Comparison of ENCODE assay signal across 15 mouse cellular contexts in the genomic region with DNA sequence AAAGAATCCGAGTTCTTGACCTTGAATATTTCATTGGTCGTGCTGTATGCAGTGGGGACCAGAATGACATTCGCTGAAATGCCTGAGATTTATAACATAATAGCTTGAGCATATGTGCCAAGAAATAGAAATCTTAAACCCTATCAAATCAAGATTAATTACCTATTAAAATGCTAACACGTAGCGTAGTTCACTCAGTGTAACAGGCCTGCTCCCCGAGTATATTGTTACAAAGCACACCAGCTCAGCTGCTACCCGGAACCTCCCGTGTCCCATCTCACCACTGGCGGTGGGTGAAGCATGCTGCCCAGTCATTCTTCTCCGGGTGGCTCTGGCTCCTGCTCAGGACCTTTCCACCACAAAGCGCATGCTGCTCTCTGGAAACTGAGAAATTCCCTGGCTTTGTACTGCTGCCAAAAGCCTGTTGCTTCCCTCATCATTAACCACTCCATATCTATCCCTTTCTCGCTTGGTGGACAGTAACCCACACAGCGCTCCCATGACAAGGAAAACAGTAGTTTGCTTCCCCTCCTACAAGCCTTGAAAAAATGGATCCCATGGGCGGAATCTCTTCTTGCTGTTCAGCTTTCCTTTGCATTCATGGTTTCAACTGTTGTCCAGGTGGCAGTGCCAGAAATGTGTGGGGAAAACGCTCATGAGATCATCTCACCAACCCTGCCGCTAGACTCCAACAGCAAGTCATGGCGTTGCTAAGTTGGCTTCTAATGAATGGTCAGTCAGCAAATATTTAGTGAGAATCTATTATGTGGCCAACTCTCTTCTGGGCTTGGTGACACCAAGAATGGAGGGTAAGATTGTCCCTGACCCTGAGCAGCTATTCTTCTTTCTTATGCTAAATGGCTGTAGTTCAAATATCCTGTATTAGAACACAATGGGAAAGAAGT.
DNase-seq lines count a peak whose midpoint lies in the region; ATAC-seq and TF ChIP-seq lines count a peak whose summit lies in the region.
"Had no signal": no experiment of that assay in that cellular context is flagged by ENCODE, and none has a peak within 500 bp of the region (broad histone marks: within the 10 kb centered on the region; RNA-seq: fewer than 3 reads in every experiment).

No protein-coding gene starts in this region.

- H3K4me3 ChIP-seq in lung, embryonic 14.5 days (ENCODE audit: low read depth, low read length), result no peak overlapping the region
- H3K4me3 ChIP-seq in hindbrain, embryonic 16.5 days (ENCODE audit: low read length), result no peak overlapping the region
- H3K4me3 ChIP-seq: embryonic facial prominence, embryonic 13.5 days; forebrain, embryonic 12.5 days; heart, embryonic 13.5 days had no signal

- peaks cover 9% of the 10 kb centered on the region; the same call in 1 of the 2 replicates for H3K4me1 ChIP-seq in lung, embryonic 14.5 days (ENCODE audit: insufficient read depth)
- peaks cover 7% of the 10 kb centered on the region; the same call in 1 of the 2 replicates for H3K4me1 ChIP-seq in hindbrain, embryonic 16.5 days (ENCODE audit: control insufficient read depth, insufficient read depth, low read depth, low read length)
- H3K4me1 ChIP-seq: embryonic facial prominence, embryonic 13.5 days had no signal

- no peaks in the 10 kb centered on the region for H3K9me3 ChIP-seq in lung, embryonic 14.5 days (ENCODE audit: low read depth, low read length)
- H3K9me3 ChIP-seq in hindbrain, embryonic 16.5 days (ENCODE audit: control insufficient read depth, low read length), result no peaks in the 10 kb centered on the region
- H3K9me3 ChIP-seq: embryonic facial prominence, embryonic 13.5 days; forebrain, embryonic 12.5 days; heart, embryonic 13.5 days had no signal

- no peak for ATAC-seq in cerebellum, adult (ENCODE audit: insufficient number of reproducible peaks, low FRiP score, low TSS enrichment)
- ATAC-seq in lung, embryonic 14.5 days (ENCODE audit: insufficient read depth), result peak; percentile 52; the same call in 1 of the 2 replicates
- ATAC-seq in hindbrain, embryonic 16.5 days, result peak; percentile 75
- ATAC-seq in frontal cortex, adult (ENCODE audit: low TSS enrichment), result no peak
- ATAC-seq: inflammation-experienced regulatory T-cells, adult 6 months had no signal

- peak; percentile 18 to 31 for DNase-seq in cerebellum, postnatal 25 days
- peak; percentile 73 for DNase-seq in lung, embryonic 14.5 days
- DNase-seq in lung, postnatal 14 days, result no peak
- DNase-seq in adrenal gland, postnatal 25 days, result peak; percentile 18
- DNase-seq in heart, postnatal 4 days, result no peak
- DNase-seq: cerebellum, adult 11 months; gastrocnemius, postnatal 25 days; right cerebral cortex, postnatal 14 days had no signal

- no peak for TF ChIP-seq CTCF in lung, embryonic 14.5 days (IDR thresholded peaks at IDR 0.05; ENCODE audit: low read depth)

- H3K36me3 ChIP-seq in lung, embryonic 14.5 days (ENCODE audit: insufficient read depth), result no peaks in the 10 kb centered on the region
- H3K36me3 ChIP-seq in hindbrain, embryonic 16.5 days (ENCODE audit: control insufficient read depth, insufficient read depth, low read length), result 0 out of 2 replicates have a peak, but pooled peaks cover 2% of the 10 kb centered on the region
- H3K36me3 ChIP-seq: embryonic facial prominence, embryonic 13.5 days; forebrain, embryonic 12.5 days; heart, embryonic 13.5 days had no signal

- no peak overlapping the region; the same call in 1 of the 2 replicates for H3K27ac ChIP-seq in lung, embryonic 14.5 days (ENCODE audit: low read depth)
- no peak overlapping the region for H3K27ac ChIP-seq in hindbrain, embryonic 16.5 days (ENCODE audit: low read depth, low read length)
- H3K27ac ChIP-seq: embryonic facial prominence, embryonic 13.5 days; forebrain, embryonic 12.5 days; heart, embryonic 13.5 days had no signal

- WGBS in lung, embryonic 14.5 days, result 51% methylated on average over 17 of the region's 17 CpGs
- WGBS in hindbrain, embryonic 16.5 days, result 39% methylated on average over 17 of the region's 17 CpGs

- no peak overlapping the region for H3K9ac ChIP-seq in lung, embryonic 14.5 days
- H3K9ac ChIP-seq in hindbrain, embryonic 16.5 days (ENCODE audit: low read depth, low read length), result no peak overlapping the region
- H3K9ac ChIP-seq: embryonic facial prominence, embryonic 13.5 days; forebrain, embryonic 12.5 days; heart, embryonic 13.5 days had no signal

- no peak overlapping the region for H3K4me2 ChIP-seq in lung, embryonic 14.5 days
- no peak overlapping the region for H3K4me2 ChIP-seq in hindbrain, embryonic 16.5 days (ENCODE audit: low read length)
- H3K4me2 ChIP-seq: embryonic facial prominence, embryonic 13.5 days; forebrain, embryonic 12.5 days; heart, embryonic 13.5 days had no signal

- H3K27me3 ChIP-seq in lung, embryonic 14.5 days (ENCODE audit: insufficient read depth, low read length), result no peaks in the 10 kb centered on the region
- no peaks in the 10 kb centered on the region for H3K27me3 ChIP-seq in hindbrain, embryonic 16.5 days (replicated peaks; ENCODE audit: control insufficient read depth, insufficient read depth, low read length)
- H3K27me3 ChIP-seq: embryonic facial prominence, embryonic 13.5 days; forebrain, embryonic 12.5 days; heart, embryonic 13.5 days had no signal

Comparison
In these comparisons a context has a peak if more than half of its experiments do, and no peak if none do; other contexts are left out.
1. DNase-seq: peak in cerebellum, postnatal 25 days (2 of 2), lung, embryonic 14.5 days (single experiment) and adrenal gland, postnatal 25 days (single experiment); none in lung, postnatal 14 days (single experiment) and heart, postnatal 4 days (single experiment).
2. ATAC-seq: peak in lung, embryonic 14.5 days (single experiment) and hindbrain, embryonic 16.5 days (single experiment); none in cerebellum, adult (single experiment) and frontal cortex, adult (single experiment).